Mouse (Mus musculus): ENCODE measurements around the gene Thoc5. TPM values are rescaled to one million over a fixed set of nuclear protein-coding genes. Genes with fewer than 3 reads are reported as not detected.

Thoc5 gene
- total RNA-seq, 2 experiments from 2014 or later: 58.1 to 61.4 TPM

- DNase-seq: no peak
- intact Hi-C loops (cut with DNase I): no loop called here
These were observed 6.8 kb downstream of the Thoc5 start for GRCm38 (mm10) chr11:4901956-4902355.

GRCm38 (mm10) chr11:4906231-4906630 is 11.1 kb downstream of the Thoc5 start:
- DNase-seq: no peak
- intact Hi-C loops (cut with DNase I): no loop called here

- intact Hi-C loops (cut with DNase I): loop anchor here (5.0 kb wide), 1 partner anchor 66 kb away; no protein-coding TSS in a partner anchor
- DNase-seq: peak; percentile 39
These were observed 20.9 kb downstream of the Thoc5 start for GRCm38 (mm10) chr11:4916068-4916467.

- peak; percentile 15 for DNase-seq
- intact Hi-C loops (cut with DNase I): no loop called here
These were observed 26.2 kb downstream of the Thoc5 start for GRCm38 (mm10) chr11:4921281-4921680.

GRCm38 (mm10) chr11:4921751-4922150 is 26.6 kb downstream of the Thoc5 start:
- DNase-seq: no peak
- intact Hi-C loops (cut with DNase I): no loop called here

GRCm38 (mm10) chr11:4927224-4927623 is 32.1 kb downstream of the Thoc5 start:
- DNase-seq: no peak
- intact Hi-C loops (cut with DNase I): no loop called here

GRCm38 (mm10) chr11:4931009-4931601 is 36.0 kb downstream of the Thoc5 start:
- peak; percentile 39 for DNase-seq
- intact Hi-C loops (cut with DNase I): no loop called here

- intact Hi-C loops (cut with DNase I): no loop called here
- DNase-seq: no peak
These were observed 41.1 kb downstream of the Thoc5 start for GRCm38 (mm10) chr11:4936243-4936642.

- DNase-seq: no peak
- intact Hi-C loops (cut with DNase I): no loop called here
These were observed 51.4 kb downstream of the Thoc5 start for GRCm38 (mm10) chr11:4946530-4946929.

- intact Hi-C loops (cut with DNase I): no loop called here
- DNase-seq: peak; percentile 51
These were observed 52.1 kb downstream of the Thoc5 start for GRCm38 (mm10) chr11:4946947-4947812.

GRCm38 (mm10) chr11:4947813-4948174 is 52.7 kb downstream of the Thoc5 start, which contains the start of gene Nefh:
Gene Nefh, minus strand, starts transcription at chr11:4948064.
- peak; percentile 8 for DNase-seq
- intact Hi-C loops (cut with DNase I): no loop called here

- intact Hi-C loops (cut with DNase I): no loop called here
- DNase-seq: no peak
These were observed 53.7 kb downstream of the Thoc5 start for GRCm38 (mm10) chr11:4948792-4949191.

GRCm38 (mm10) chr11:4949256-4950044 is 54.3 kb downstream of the Thoc5 start:
- intact Hi-C loops (cut with DNase I): no loop called here
- peak; percentile 46 for DNase-seq

GRCm38 (mm10) chr11:4953401-4953800 is 58.3 kb downstream of the Thoc5 start:
- DNase-seq: no peak
- intact Hi-C loops (cut with DNase I): no loop called here

- intact Hi-C loops (cut with DNase I): no loop called here
- no peak for DNase-seq
These were observed 58.8 kb downstream of the Thoc5 start for GRCm38 (mm10) chr11:4953918-4954317.

GRCm38 (mm10) chr11:4963099-4963808 is 68.1 kb downstream of the Thoc5 start:
- no peak for DNase-seq
- intact Hi-C loops (cut with DNase I): no loop called here

GRCm38 (mm10) chr11:4966325-4966724 is 71.2 kb downstream of the Thoc5 start:
- DNase-seq: no peak
- intact Hi-C loops (cut with DNase I): no loop called here

GRCm38 (mm10) chr11:4966888-4967287 is 71.8 kb downstream of the Thoc5 start:
- intact Hi-C loops (cut with DNase I): no loop called here
- DNase-seq: no peak

GRCm38 (mm10) chr11:4967549-4967948 is 72.4 kb downstream of the Thoc5 start:
- DNase-seq: no peak
- intact Hi-C loops (cut with DNase I): no loop called here

GRCm38 (mm10) chr11:4968376-4968775 is 73.3 kb downstream of the Thoc5 start:
- peak; percentile 49 for DNase-seq
- intact Hi-C loops (cut with DNase I): no loop called here

All from left cerebral cortex, postnatal 4 days (tissue).